Mouse (Mus musculus) liver, postnatal 0 days (tissue): ENCODE measurements around the gene Pde9a.

Experiments used
- CTCF ChIP-seq: sonication (generic); IDR thresholded peaks from 2 replicates; pipeline ENCODE4 v1.5.1; 2016; ENCODE audit warnings: antibody characterized with exemption, low read depth
- EP300 ChIP-seq: IDR thresholded peaks from 2 replicates; pipeline ENCODE4 v1.6.1; 2016; ENCODE audit warnings: antibody characterized with exemption, low read depth, mild to moderate bottlenecking

- TF ChIP-seq CTCF, result no peak
- TF ChIP-seq EP300, result no peak
These were observed 6.1 kb upstream of the Pde9a start for GRCm38 (mm10) chr17:31379863-31380262.
